Mouse (Mus musculus) neural tube, embryonic 12.5 days (tissue): Measurements from ENCODE around the gene Gli3. TPM values are rescaled to one million over a fixed set of nuclear protein-coding genes. Genes with fewer than 3 reads are reported as not detected.

Experiments used
- ATAC-seq: fragments of 200-750 bp; cut with Nextera tagmentation; 2 replicates; pipeline ENCODE4 v1.8.0; 2017; ENCODE audit warnings: low read depth, mild to moderate bottlenecking, moderate TSS enrichment, moderate library complexity; ENCODE audit not compliant: low FRiP score
- H3K27ac ChIP-seq: fragments of 300-500 bp; sonication (generic); 2 replicates; pipeline ENCODE4 v1.5.1; 2016
- H3K27me3 ChIP-seq: fragments of 300-500 bp; sonication (generic); replicated peaks from 2 replicates; pipeline ENCODE4 v1.6.1; 2016; ENCODE audit warnings: mild to moderate bottlenecking
- H3K36me3 ChIP-seq: fragments of 300-500 bp; sonication (generic); 2 replicates; pipeline ENCODE4 v1.6.1; 2016; ENCODE audit warnings: mild to moderate bottlenecking
- H3K4me1 ChIP-seq: fragments of 300-500 bp; sonication (generic); 2 replicates; pipeline ENCODE4 v1.6.1; 2016
- H3K4me2 ChIP-seq: fragments of 300-500 bp; sonication (generic); replicated peaks from 2 replicates; pipeline ENCODE4 v1.6.1; 2016; ENCODE audit warnings: mild to moderate bottlenecking
- H3K4me3 ChIP-seq: fragments of 300-500 bp; sonication (generic); 2 replicates; pipeline ENCODE4 v1.5.1; 2016
- H3K9ac ChIP-seq: fragments of 300-500 bp; sonication (generic); 2 replicates; pipeline ENCODE4 v1.6.1; 2016; ENCODE audit warnings: mild to moderate bottlenecking
- H3K9me3 ChIP-seq: fragments of 300-500 bp; sonication (generic); 2 replicates; pipeline ENCODE4 v1.6.1; 2016; ENCODE audit warnings: mild to moderate bottlenecking
- WGBS: fragments of 180-500 bp; shearing (Covaris S2); methylation state at CpG from one replicate; pipeline ENCODE4 v1.1.7; 2016; 5-methylcytosine and 5-hydroxymethylcytosine counted together
- polyA plus RNA-seq: library from polyadenylated mRNA; unstranded; fragments of >200 nt; fragmentation: Nextera tagmentation; extraction: Ambion mirVana; gene quantifications from 2 replicates; pipeline ENCODE4 v1.2.1, GENCODE M21; 2016

Gene Gli3
- polyA plus RNA-seq, 1 experiment from 2014 or later = 21.7 TPM

- no peaks in the 10 kb centered on the region for H3K27me3 ChIP-seq
- H3K4me1 ChIP-seq = no peaks in the 10 kb centered on the region
- H3K4me2 ChIP-seq = no peak overlapping the region
- no peaks in the 10 kb centered on the region for H3K9me3 ChIP-seq
- ATAC-seq = no peak
- H3K4me3 ChIP-seq = no peak overlapping the region
- H3K36me3 ChIP-seq = no peaks in the 10 kb centered on the region
- H3K27ac ChIP-seq = no peak overlapping the region
- WGBS = 63% methylated on average over 8 of the region's 8 CpGs
- no peak overlapping the region for H3K9ac ChIP-seq
Measured at GRCm38 (mm10) chr13:15577133-15577917, 114.3 kb downstream of the Gli3 start.

DNA sequence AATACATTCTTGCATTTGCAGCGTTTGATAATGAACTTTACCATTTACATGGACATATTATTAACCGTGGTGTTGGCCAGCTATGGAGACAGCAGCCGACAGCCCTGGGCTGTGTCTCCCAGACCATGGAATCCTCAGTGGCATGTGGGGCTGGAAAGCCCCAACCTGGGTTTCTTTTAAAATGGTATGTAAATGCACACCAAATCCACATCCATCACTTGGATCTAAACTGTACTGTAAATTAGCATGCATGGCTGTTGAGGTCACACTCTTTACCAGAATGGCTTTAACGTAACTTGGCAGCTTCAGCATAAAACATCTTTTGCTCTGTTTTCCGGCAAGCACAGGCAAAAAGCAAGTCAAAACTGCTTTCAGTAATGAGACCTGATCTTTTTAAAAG is 117.4 kb downstream of the Gli3 start:
- no peaks in the 10 kb centered on the region for H3K36me3 ChIP-seq
- ATAC-seq = no peak
- H3K4me2 ChIP-seq = no peak overlapping the region
- H3K4me1 ChIP-seq = no peaks in the 10 kb centered on the region
- 69% methylated on average over 5 of the region's 5 CpGs for WGBS
- H3K9me3 ChIP-seq = no peaks in the 10 kb centered on the region
- no peak overlapping the region for H3K27ac ChIP-seq
- H3K27me3 ChIP-seq = no peaks in the 10 kb centered on the region
- no peak overlapping the region for H3K4me3 ChIP-seq
- H3K9ac ChIP-seq = no peak overlapping the region

GRCm38 (mm10) chr13:15585941-15586340 is 122.9 kb downstream of the Gli3 start:
- Histone ChIP-seq H3K4me3 (no peak overlapping the region), H3K4me1 (no peaks in the 10 kb centered on the region), H3K36me3 (no peaks in the 10 kb centered on the region), H3K4me2 (no peak overlapping the region), H3K9ac (no peak overlapping the region), H3K9me3 (no peaks in the 10 kb centered on the region), H3K27ac (no peak overlapping the region), H3K27me3 (no peaks in the 10 kb centered on the region)
- 91% methylated on average over 2 of the region's 2 CpGs for whole genome bisulfite sequencing
- ATAC-seq = no peak

GRCm38 (mm10) chr13:15588278-15589272 is 125.5 kb downstream of the Gli3 start:
- Histone ChIP-seq H3K27ac (no peak overlapping the region), H3K9me3 (no peaks in the 10 kb centered on the region), H3K4me2 (no peak overlapping the region), H3K4me3 (no peak overlapping the region), H3K9ac (no peak overlapping the region), H3K4me1 (no peaks in the 10 kb centered on the region), H3K36me3 (no peaks in the 10 kb centered on the region), H3K27me3 (no peaks in the 10 kb centered on the region)
- WGBS = 60% methylated on average over 16 of the region's 16 CpGs
- peak; percentile 58; the same call in 1 of the 2 replicates for ATAC-seq

- H3K27me3 ChIP-seq = no peaks in the 10 kb centered on the region
- no peak for ATAC-seq
- H3K9ac ChIP-seq = no peak overlapping the region
- H3K4me2 ChIP-seq = no peak overlapping the region
- H3K9me3 ChIP-seq = no peaks in the 10 kb centered on the region
- no peak overlapping the region for H3K4me3 ChIP-seq
- WGBS = 87% methylated on average over 6 of the region's 6 CpGs
- no peak overlapping the region for H3K27ac ChIP-seq
- H3K36me3 ChIP-seq = no peaks in the 10 kb centered on the region
- H3K4me1 ChIP-seq = no peaks in the 10 kb centered on the region
Measured at GRCm38 (mm10) chr13:15590326-15590933, 127.4 kb downstream of the Gli3 start.

DNA sequence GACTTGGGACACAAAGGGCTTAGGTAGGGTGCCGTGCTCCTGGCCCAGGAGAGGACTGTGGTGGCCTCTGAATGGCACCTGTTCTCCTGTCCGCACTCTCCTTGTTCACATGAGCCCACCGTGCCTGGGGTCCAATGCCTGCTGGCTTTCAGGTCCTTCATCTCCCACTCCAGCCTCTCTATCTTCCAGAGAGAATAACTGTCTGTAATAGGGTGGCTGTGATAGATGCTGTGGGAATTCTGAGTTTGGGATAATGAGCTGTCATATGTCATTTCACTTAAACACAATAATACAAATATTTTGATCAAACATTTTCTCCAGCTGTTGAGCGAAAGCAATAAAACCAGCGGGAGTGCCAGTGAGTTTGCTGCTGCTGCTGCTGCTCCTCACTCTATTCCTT is 133.6 kb downstream of the Gli3 start:
- 32% methylated on average over 5 of the region's 5 CpGs for WGBS
- no peak overlapping the region for H3K9ac ChIP-seq
- no peaks in the 10 kb centered on the region for H3K36me3 ChIP-seq
- H3K4me3 ChIP-seq = no peak overlapping the region
- no peak overlapping the region for H3K4me2 ChIP-seq
- peaks cover 3% of the 10 kb centered on the region; the same call in 1 of the 2 replicates for H3K4me1 ChIP-seq
- no peak overlapping the region for H3K27ac ChIP-seq
- ATAC-seq = no peak
- no peaks in the 10 kb centered on the region for H3K27me3 ChIP-seq
- H3K9me3 ChIP-seq = no peaks in the 10 kb centered on the region

DNA sequence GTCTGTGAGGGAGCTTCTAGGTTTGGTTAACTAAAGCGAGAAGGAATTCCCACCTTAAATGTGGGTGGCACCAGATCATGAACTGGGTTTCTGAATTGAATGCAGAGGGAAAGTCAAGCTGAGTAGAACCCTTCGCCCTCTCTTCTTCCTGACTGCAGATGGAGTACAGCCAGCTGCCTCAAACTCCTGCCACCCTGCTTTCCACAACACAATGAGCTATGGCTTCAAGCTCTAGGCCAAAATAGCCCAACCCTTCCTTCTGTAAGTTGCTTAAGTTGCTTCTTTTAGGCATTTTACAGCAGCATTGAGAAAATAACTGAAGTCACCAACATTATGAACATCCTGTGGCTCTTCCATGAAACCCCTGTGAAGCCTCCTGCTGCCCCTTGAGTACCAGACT is 136.7 kb downstream of the Gli3 start:
- H3K4me3 ChIP-seq = no peak overlapping the region
- H3K27ac ChIP-seq = no peak overlapping the region
- H3K4me2 ChIP-seq = no peak overlapping the region
- WGBS = 83% methylated on average over 2 of the region's 2 CpGs
- no peak for ATAC-seq
- H3K9ac ChIP-seq = no peak overlapping the region
- no peaks in the 10 kb centered on the region for H3K36me3 ChIP-seq
- peaks cover 18% of the 10 kb centered on the region for H3K4me1 ChIP-seq
- no peaks in the 10 kb centered on the region for H3K9me3 ChIP-seq
- no peaks in the 10 kb centered on the region for H3K27me3 ChIP-seq

DNA sequence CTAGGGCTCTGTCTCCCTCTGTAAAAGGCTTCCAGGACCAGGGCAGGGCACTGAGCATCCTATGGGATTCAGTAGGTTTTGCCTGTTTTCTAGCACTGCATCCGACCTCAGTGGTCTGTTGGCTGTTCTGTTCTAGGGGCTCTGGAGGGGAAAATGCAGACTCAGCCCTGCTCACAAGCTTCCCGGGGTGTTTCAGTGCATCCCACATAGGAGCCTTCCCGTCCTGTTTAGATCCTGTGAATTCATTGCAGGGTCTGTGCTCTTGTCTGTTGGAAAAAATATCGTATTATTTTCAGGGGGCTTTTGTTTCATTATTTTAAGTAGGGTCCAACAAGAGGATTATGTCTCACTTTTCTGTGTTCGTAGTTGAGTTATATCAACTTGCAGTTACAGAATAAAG is 139.1 kb downstream of the Gli3 start:
- Histone ChIP-seq H3K9ac (no peak overlapping the region), H3K27me3 (no peaks in the 10 kb centered on the region), H3K9me3 (no peaks in the 10 kb centered on the region), H3K4me2 (no peak overlapping the region), H3K36me3 (no peaks in the 10 kb centered on the region), H3K4me1 (peaks cover 16% of the 10 kb centered on the region), H3K4me3 (no peak overlapping the region), H3K27ac (no peak overlapping the region)
- 22% methylated on average over 5 of the region's 5 CpGs for WGBS
- no peak for ATAC-seq

- H3K36me3 ChIP-seq = no peaks in the 10 kb centered on the region
- no peaks in the 10 kb centered on the region for H3K27me3 ChIP-seq
- H3K4me3 ChIP-seq = no peak overlapping the region
- no peak overlapping the region for H3K9ac ChIP-seq
- H3K9me3 ChIP-seq = no peaks in the 10 kb centered on the region
- no peak overlapping the region for H3K27ac ChIP-seq
- 1% methylated on average over 4 of the region's 4 CpGs for WGBS
- H3K4me2 ChIP-seq = no peak overlapping the region
- ATAC-seq = 0 out of 2 replicates have a peak, but pooled peaks have one; percentile 32
- peaks cover 16% of the 10 kb centered on the region for H3K4me1 ChIP-seq
Measured at GRCm38 (mm10) chr13:15602677-15603221, 139.7 kb downstream of the Gli3 start.

DNA sequence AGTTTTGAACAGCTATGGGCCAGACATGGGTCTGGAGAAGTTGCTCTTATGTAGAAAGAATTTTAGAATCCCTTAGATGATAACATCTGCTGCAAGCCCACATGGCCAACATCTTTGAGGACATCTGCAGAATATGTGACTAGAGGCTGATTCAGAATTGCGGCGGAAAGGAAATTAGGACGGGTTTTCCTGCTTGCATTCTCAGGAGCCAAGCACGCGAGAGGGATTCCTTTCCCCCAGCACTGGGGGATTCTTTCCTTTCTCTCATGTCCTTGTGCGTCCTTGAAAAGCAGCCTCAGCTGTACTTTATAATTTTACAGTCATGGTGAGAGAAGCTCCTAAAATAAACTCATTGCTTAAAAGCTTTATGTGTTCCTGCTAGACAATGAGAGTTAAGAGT is 141.0 kb downstream of the Gli3 start:
- Histone ChIP-seq H3K4me3 (no peak overlapping the region), H3K9ac (no peak overlapping the region), H3K36me3 (no peaks in the 10 kb centered on the region), H3K27me3 (no peaks in the 10 kb centered on the region), H3K27ac (no peak overlapping the region), H3K9me3 (no peaks in the 10 kb centered on the region), H3K4me2 (no peak overlapping the region), H3K4me1 (peaks cover 16% of the 10 kb centered on the region)
- 10% methylated on average over 6 of the region's 6 CpGs for WGBS
- no peak for ATAC-seq

GRCm38 (mm10) chr13:15617423-15617822 is 154.4 kb downstream of the Gli3 start:
- H3K4me3 ChIP-seq = no peak overlapping the region
- no peak for ATAC-seq
- no peaks in the 10 kb centered on the region for H3K9me3 ChIP-seq
- peaks cover 21% of the 10 kb centered on the region for H3K4me1 ChIP-seq
- no peak overlapping the region for H3K27ac ChIP-seq
- H3K27me3 ChIP-seq = no peaks in the 10 kb centered on the region
- WGBS = 12% methylated on average over 3 of the region's 3 CpGs
- H3K36me3 ChIP-seq = no peaks in the 10 kb centered on the region
- no peak overlapping the region for H3K4me2 ChIP-seq
- no peak overlapping the region for H3K9ac ChIP-seq
